Mouse (Mus musculus): ENCODE measurements around the gene Slmap. TPM values are rescaled to one million over a fixed set of nuclear protein-coding genes. Genes with fewer than 3 reads are reported as not detected.

Slmap gene
- 27.8 and 28.0 TPM in 2 replicates for polyA plus RNA-seq (2012)

GRCm38 (mm10) chr14:26534757-26535479 lies at the start of gene Slmap:
TSS of gene Slmap (minus strand) at chr14:26534931.

DNA sequence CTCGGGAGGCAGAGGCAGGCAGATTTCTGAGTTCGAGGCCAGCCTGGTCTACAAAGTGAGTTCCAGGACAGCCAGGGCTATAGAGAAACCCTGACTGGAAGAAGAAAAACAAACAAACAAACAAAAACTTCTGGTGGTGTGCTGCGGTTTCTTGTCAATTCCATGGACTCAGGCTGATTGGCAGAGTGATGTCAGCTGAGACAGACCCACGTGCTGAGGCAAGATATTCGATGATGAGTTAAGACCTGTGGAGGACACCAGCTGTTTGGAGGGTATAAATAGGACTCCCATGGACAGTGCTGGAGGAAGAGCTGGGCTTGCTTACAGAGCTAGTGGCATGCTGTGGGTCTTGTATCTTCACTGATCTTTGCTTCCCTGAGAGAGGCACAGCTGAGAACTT lies 38.8 kb upstream of the Slmap start, which contains the start of gene Dennd6a:
TSS of gene Dennd6a (plus strand) at position 301 of the 400 bp plus-strand sequence.

Other genes with a start within 250 kb of the Slmap start
- 6.6 and 7.6 TPM in 2 replicates for gene Dennd6a, start 38.9 kb upstream of the Slmap start, polyA plus RNA-seq (2012)
- 216 and 274 TPM in 2 replicates for gene Arf4, start 103.1 kb upstream of the Slmap start, polyA plus RNA-seq (2012)
- gene Pde12, start 135.0 kb upstream of the Slmap start, polyA plus RNA-seq (2012) = 10.2 and 10.6 TPM in 2 replicates
- 0.02 and 0.03 TPM in 2 replicates for gene Dnah12, start 158.3 kb upstream of the Slmap start, polyA plus RNA-seq (2012)